Mouse (Mus musculus): ENCODE measurements around the gene Dock1.

DNA sequence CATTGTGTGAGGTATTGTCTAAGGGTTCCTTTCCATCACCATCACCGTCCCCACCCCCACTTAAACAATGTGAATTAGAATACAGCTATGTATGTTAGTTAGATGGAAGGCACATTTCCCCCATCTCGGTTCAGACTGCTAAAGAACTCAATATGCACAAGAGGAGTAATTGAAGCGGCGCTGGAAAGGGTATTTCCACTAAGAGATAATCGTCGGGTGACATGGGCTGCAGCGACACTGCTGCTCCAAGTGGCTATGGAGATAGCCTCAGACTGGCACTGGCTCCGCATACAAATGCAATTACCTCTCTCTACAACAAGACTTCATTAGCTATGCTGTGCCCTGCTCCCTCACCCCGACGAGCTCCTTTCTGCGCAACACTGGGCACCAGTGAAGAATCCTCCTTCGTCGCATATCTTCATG lies 222.0 kb downstream of the Dock1 start:
- TF ChIP-seq CTCF (IDR thresholded peaks at IDR 0.05; ENCODE audit: low read depth, low read length) (no peak), TAL1 (conservative IDR thresholded peaks at IDR 0.05; ENCODE audit: low read depth, low read length) (no peak), POLR2AphosphoS5 (IDR thresholded peaks at IDR 0.05; ENCODE audit: insufficient replicate concordance, low read depth, low read length) (no peak)
